Comparison of ENCODE assay signal across 9 mouse cellular contexts in the genomic region with DNA sequence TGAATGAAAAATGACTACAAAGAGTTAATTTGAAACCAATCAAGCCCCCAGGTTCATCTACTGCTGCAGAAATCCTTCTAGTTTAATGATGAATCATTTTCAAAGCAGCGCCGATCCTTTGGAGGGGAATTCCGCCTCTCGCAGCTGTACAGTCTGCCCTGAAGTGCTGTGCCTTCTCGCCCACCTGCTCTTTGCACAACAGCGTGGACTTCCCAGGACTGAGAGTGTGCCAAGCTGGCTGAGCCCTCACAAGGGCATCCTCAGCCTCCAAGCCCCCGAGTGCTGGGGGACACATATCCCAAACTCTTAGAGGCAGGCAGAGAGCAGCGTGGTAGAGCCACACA.
DNase-seq lines count a peak whose midpoint lies in the region; ATAC-seq lines count a peak whose summit lies in the region.
"Had no signal": no experiment of that assay in that cellular context is flagged by ENCODE, and none has a peak within 500 bp of the region (broad histone marks: within the 10 kb centered on the region; RNA-seq: fewer than 3 reads in every experiment).

No protein-coding gene starts in this region.

- H3K9ac ChIP-seq in kidney, embryonic 15.5 days: no peak overlapping the region
- peak overlapping the region; percentile 35; the same call in 1 of the 2 replicates for H3K9ac ChIP-seq in embryonic facial prominence, embryonic 14.5 days (ENCODE audit: low read depth, low read length)
- H3K9ac ChIP-seq in intestine, embryonic 15.5 days: no peak overlapping the region
- H3K9ac ChIP-seq in neural tube, embryonic 15.5 days (replicated peaks): no peak overlapping the region

- peaks cover 36% of the 10 kb centered on the region for H3K27me3 ChIP-seq in kidney, embryonic 15.5 days
- no peaks in the 10 kb centered on the region for H3K27me3 ChIP-seq in embryonic facial prominence, embryonic 14.5 days (replicated peaks; ENCODE audit: control insufficient read depth, insufficient read depth, low read length)
- H3K27me3 ChIP-seq in intestine, embryonic 15.5 days (replicated peaks): peaks cover 8% of the 10 kb centered on the region; the same call in 1 of the 2 replicates
- H3K27me3 ChIP-seq in neural tube, embryonic 15.5 days (replicated peaks): peaks cover 5% of the 10 kb centered on the region; the same call in 1 of the 2 replicates

- H3K4me2 ChIP-seq in kidney, embryonic 15.5 days: peak overlapping the region; percentile 51
- peak overlapping the region; percentile 52 for H3K4me2 ChIP-seq in embryonic facial prominence, embryonic 14.5 days (ENCODE audit: low read depth, low read length)
- peak overlapping the region; percentile 37 for H3K4me2 ChIP-seq in intestine, embryonic 15.5 days (replicated peaks)
- peak overlapping the region; percentile 41 for H3K4me2 ChIP-seq in neural tube, embryonic 15.5 days

- 38% methylated on average over 8 of the region's 8 CpGs for WGBS in kidney, embryonic 15.5 days
- WGBS in embryonic facial prominence, embryonic 14.5 days: 14% methylated on average over 8 of the region's 8 CpGs
- 29% methylated on average over 8 of the region's 8 CpGs for WGBS in intestine, embryonic 15.5 days
- WGBS in neural tube, embryonic 15.5 days: 38% methylated on average over 8 of the region's 8 CpGs

- no peaks in the 10 kb centered on the region for H3K9me3 ChIP-seq in kidney, embryonic 15.5 days (replicated peaks)
- H3K9me3 ChIP-seq in embryonic facial prominence, embryonic 14.5 days (ENCODE audit: control insufficient read depth, low read length): no peaks in the 10 kb centered on the region
- no peaks in the 10 kb centered on the region for H3K9me3 ChIP-seq in intestine, embryonic 15.5 days
- no peaks in the 10 kb centered on the region for H3K9me3 ChIP-seq in neural tube, embryonic 15.5 days (replicated peaks)

- no peak for DNase-seq in kidney, postnatal 14 days
- peak; percentile 56 for DNase-seq in embryonic facial prominence, embryonic 14.5 days (ENCODE audit: low spot score)
- no peak for DNase-seq in spleen, postnatal 4 days (ENCODE audit: low spot score in 2 of 2)
- DNase-seq in cerebellum, adult 11-12 months: no peak
- DNase-seq in adrenal gland, adult 8-10 months: no peak
- DNase-seq: thymus, postnatal 14 days had no signal

- H3K36me3 ChIP-seq in kidney, embryonic 15.5 days: no peaks in the 10 kb centered on the region
- H3K36me3 ChIP-seq in embryonic facial prominence, embryonic 14.5 days (ENCODE audit: control insufficient read depth, insufficient read depth, low read length): no peaks in the 10 kb centered on the region
- H3K36me3 ChIP-seq in intestine, embryonic 15.5 days: no peaks in the 10 kb centered on the region
- H3K36me3 ChIP-seq in neural tube, embryonic 15.5 days: no peaks in the 10 kb centered on the region

- H3K27ac ChIP-seq in kidney, embryonic 15.5 days: no peak overlapping the region
- peak overlapping the region; percentile 23 for H3K27ac ChIP-seq in embryonic facial prominence, embryonic 14.5 days (replicated peaks; ENCODE audit: low read depth, low read length)
- no peak overlapping the region for H3K27ac ChIP-seq in intestine, embryonic 15.5 days
- H3K27ac ChIP-seq in neural tube, embryonic 15.5 days (replicated peaks): 0 out of 2 replicates have a peak overlapping the region, but pooled peaks have one; percentile 9

- ATAC-seq in kidney, embryonic 15.5 days (replicated peaks; ENCODE audit: low FRiP score): no peak
- no peak for ATAC-seq in embryonic facial prominence, embryonic 14.5 days (ENCODE audit: low read depth)
- no peak for ATAC-seq in intestine, embryonic 15.5 days
- no peak for ATAC-seq in neural tube, embryonic 15.5 days (ENCODE audit: low FRiP score)

- H3K4me1 ChIP-seq in kidney, embryonic 15.5 days: peaks cover 11% of the 10 kb centered on the region
- H3K4me1 ChIP-seq in embryonic facial prominence, embryonic 14.5 days (ENCODE audit: control insufficient read depth, insufficient read depth, low read length): peaks cover 17% of the 10 kb centered on the region
- H3K4me1 ChIP-seq in intestine, embryonic 15.5 days (replicated peaks): 0 out of 2 replicates have a peak, but pooled peaks cover 4% of the 10 kb centered on the region
- H3K4me1 ChIP-seq in neural tube, embryonic 15.5 days: peaks cover 12% of the 10 kb centered on the region

- H3K4me3 ChIP-seq in kidney, embryonic 15.5 days (replicated peaks): peak overlapping the region; percentile 15
- peak overlapping the region; percentile 19 for H3K4me3 ChIP-seq in embryonic facial prominence, embryonic 14.5 days (ENCODE audit: low read depth, low read length)
- 0 out of 2 replicates have a peak overlapping the region, but pooled peaks have one; percentile 0 for H3K4me3 ChIP-seq in intestine, embryonic 15.5 days (replicated peaks)
- no peak overlapping the region for H3K4me3 ChIP-seq in neural tube, embryonic 15.5 days (replicated peaks)

Comparison
In these comparisons a context has a peak if more than half of its experiments do, and no peak if none do; other contexts are left out.
1. H3K27ac ChIP-seq: peak in embryonic facial prominence, embryonic 14.5 days (single experiment) and neural tube, embryonic 15.5 days (single experiment); none in kidney, embryonic 15.5 days (single experiment) and intestine, embryonic 15.5 days (single experiment).
2. Peak in every context shown above with its lines, with median percentiles within 50 percentile points of each other: H3K4me2 ChIP-seq.